Mouse (Mus musculus) megakaryocyte, embryonic 14.5 days (primary cell): Measurements from ENCODE around the gene Alkbh5.

Experiments used
- FLI1 ChIP-seq: IDR thresholded peaks from 2 replicates; pipeline ENCODE4 v1.6.1; 2012; ENCODE audit warnings: low read length, inconsistent platforms, mixed read lengths
- GATA1 ChIP-seq: IDR thresholded peaks from 3 replicates; pipeline ENCODE4 v1.6.1; 2012; ENCODE audit warnings: mixed read lengths, low read length, inconsistent platforms, borderline replicate concordance

GRCm38 (mm10) chr11:60540761-60541160 lies 4.6 kb downstream of the Alkbh5 start:
- no peak for TF ChIP-seq GATA1
- TF ChIP-seq FLI1 = no peak
